Mouse (Mus musculus) kidney, postnatal 36 days (tissue): ENCODE results near the gene Wwox.
A peak's percentile ranks its signal among the peaks of the same experiment; 100 is the strongest.

ENCODE experiments used
- DNase-seq, 2 experiments: peaks; one replicate each; pipeline ENCODE4 v3.0.0; 2021 to 2022; ENCODE audit warnings: mixed read lengths in 2 of 2

Wwox gene

GRCm38 (mm10) chr8:115133119-115133518, 693.7 kb downstream of the Wwox start:
- no peak for DNase-seq

- DNase-seq, result no peak
Measured at GRCm38 (mm10) chr8:115133711-115134218, 694.3 kb downstream of the Wwox start.

GRCm38 (mm10) chr8:115136888-115137287, 697.4 kb downstream of the Wwox start:
- DNase-seq, result no peak

GRCm38 (mm10) chr8:115141614-115142013, 702.2 kb downstream of the Wwox start:
- no peak for DNase-seq

- peak; percentile 23 to 40 for DNase-seq
Measured at GRCm38 (mm10) chr8:115143530-115144320, 704.3 kb downstream of the Wwox start.

GRCm38 (mm10) chr8:115147006-115147405, 707.6 kb downstream of the Wwox start:
- DNase-seq, result no peak

GRCm38 (mm10) chr8:115150446-115151109, 711.1 kb downstream of the Wwox start:
- no peak for DNase-seq

GRCm38 (mm10) chr8:115151416-115151815, 712.0 kb downstream of the Wwox start:
- DNase-seq, result no peak

GRCm38 (mm10) chr8:115154096-115154495, 714.6 kb downstream of the Wwox start:
- DNase-seq, result no peak

GRCm38 (mm10) chr8:115156142-115156541, 716.7 kb downstream of the Wwox start:
- no peak for DNase-seq

- no peak for DNase-seq
Measured at GRCm38 (mm10) chr8:115157977-115158720, 718.7 kb downstream of the Wwox start.

- peak in 1 of 2 experiments; percentile 16 for DNase-seq
Measured at GRCm38 (mm10) chr8:115158721-115159111, 719.3 kb downstream of the Wwox start.

GRCm38 (mm10) chr8:115159208-115159607, 719.8 kb downstream of the Wwox start:
- peak; percentile 10 to 35 for DNase-seq

- DNase-seq, result peak; percentile 32 to 53
Measured at GRCm38 (mm10) chr8:115159711-115160374, 720.4 kb downstream of the Wwox start.

GRCm38 (mm10) chr8:115160407-115160806, 721.0 kb downstream of the Wwox start:
- no peak for DNase-seq

- no peak for DNase-seq
Measured at GRCm38 (mm10) chr8:115161520-115161919, 722.1 kb downstream of the Wwox start.

GRCm38 (mm10) chr8:115164872-115165271, 725.4 kb downstream of the Wwox start:
- no peak for DNase-seq

- no peak for DNase-seq
Measured at GRCm38 (mm10) chr8:115173634-115174081, 734.2 kb downstream of the Wwox start.

- DNase-seq, result no peak
Measured at GRCm38 (mm10) chr8:115185431-115185964, 746.0 kb downstream of the Wwox start.

- DNase-seq, result peak; percentile 51 to 55
Measured at GRCm38 (mm10) chr8:115186121-115186811, 746.8 kb downstream of the Wwox start.

GRCm38 (mm10) chr8:115186882-115187281, 747.4 kb downstream of the Wwox start:
- peak; percentile 59 to 60 for DNase-seq

- DNase-seq, result no peak
Measured at GRCm38 (mm10) chr8:115188446-115188845, 749.0 kb downstream of the Wwox start.
